Mouse (Mus musculus) monocyte, adult 2 months (primary cell): Measurements from ENCODE around the gene Isoc2b.
"Not testable (repeated sequence)": the region's sequence is repeated elsewhere in the genome, so short reads cannot be mapped to it uniquely, and the experiment has no call there.

Experiments used
- DNase-seq, 2 experiments: peaks; one replicate each; pipeline ENCODE4 v3.0.0; 2022; ENCODE audit warnings: low spot score in 2 of 2, low read depth in 1 of 2

Isoc2b gene

GRCm38 (mm10) chr7:4836351-4836792 is 33.7 kb downstream of the Isoc2b start:
- DNase-seq, result peak in 1 of 2 experiments; percentile 31

DNA sequence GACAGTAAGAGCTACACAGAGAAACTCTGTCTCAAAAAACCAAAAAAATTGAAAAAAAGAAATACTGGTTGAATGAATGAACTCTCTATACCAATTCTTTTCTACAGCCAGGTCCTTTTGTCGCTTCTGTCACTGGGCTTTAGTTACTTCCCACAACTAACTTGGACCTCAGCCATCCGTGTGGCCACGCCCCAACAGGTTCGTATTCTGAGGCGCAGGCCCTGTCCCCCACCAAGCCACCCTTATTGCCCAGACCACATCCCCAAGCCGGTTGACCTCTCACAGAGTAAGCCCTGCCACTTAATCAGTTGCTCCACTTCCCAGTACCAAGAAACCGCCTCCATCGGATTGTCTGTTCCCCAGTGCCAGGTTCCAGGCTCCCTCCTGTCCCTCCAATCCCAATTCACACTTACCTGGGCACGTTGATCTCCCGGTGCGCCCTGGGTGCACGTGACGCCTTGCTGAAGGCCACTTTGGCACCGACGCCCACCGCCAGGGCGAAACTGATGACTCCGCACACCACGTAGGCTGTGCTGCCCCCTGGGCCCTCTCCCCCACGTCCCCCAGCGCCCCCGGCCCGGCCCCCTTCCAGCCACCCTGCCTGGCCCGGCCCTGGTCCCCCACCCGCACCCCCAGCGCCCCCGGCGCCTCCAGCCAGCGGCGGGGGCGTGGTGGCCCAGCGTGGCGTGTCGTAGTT is 34.3 kb downstream of the Isoc2b start:
- DNase-seq, result peak in 1 of 2 experiments; percentile 44

- no peak for DNase-seq
These were observed 39.6 kb downstream of the Isoc2b start for GRCm38 (mm10) chr7:4830476-4830875.

DNA sequence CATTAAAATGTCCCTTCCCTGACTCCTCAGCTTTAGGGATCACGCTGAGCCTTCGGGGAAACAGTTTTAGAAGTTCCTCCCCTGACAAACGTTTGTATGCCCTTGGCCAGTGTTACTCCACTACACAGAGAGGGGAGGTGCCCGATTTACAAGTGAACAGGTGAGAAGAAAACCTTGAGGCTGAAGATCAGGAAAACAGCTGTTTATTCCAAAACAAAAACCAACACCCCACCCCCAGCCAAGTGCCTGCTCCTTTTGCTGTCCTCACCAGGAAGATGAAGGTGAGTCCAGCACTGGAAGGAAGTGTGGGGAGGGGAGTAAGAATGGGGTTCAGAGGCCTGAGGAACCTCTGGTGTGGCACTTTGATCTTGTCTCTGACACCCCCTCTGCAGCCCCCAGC is 44.7 kb downstream of the Isoc2b start:
- no peak for DNase-seq

DNA sequence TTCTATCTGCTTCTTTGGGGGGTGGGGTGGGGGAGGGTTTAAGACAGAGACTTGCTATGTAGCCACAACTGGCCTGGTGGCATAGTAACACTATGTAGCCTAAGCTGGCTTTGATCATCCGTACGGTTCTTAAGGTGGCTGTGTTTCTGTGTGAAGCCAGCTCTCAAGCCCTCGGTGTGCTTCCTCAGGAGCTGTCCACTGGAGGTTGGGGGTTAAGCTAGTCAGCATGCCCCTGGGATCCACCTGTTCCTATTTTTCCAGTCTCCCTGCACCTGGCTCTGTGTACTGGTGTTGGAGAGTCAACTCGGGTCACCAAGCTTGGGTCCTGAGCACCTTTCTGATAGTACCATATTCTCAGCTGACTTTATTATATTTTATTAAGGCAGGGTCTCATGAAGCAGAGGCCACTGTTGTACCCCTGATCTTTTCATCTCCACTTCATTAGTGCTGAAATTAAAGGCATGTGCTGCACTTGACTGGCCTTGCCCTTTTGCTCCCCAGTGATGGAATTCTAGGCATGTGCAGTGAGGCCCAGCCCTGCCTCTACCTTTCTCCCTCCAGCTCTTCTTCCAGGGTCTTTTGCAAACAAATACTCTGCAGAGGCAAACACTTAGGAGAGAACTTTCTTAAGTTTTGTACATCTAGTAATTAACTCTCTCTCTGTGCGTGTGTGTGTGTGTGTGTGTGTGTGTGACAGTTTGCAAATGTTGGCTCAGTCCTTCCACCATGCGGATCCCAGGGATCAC is 47.7 kb downstream of the Isoc2b start:
- DNase-seq, result no peak

DNA sequence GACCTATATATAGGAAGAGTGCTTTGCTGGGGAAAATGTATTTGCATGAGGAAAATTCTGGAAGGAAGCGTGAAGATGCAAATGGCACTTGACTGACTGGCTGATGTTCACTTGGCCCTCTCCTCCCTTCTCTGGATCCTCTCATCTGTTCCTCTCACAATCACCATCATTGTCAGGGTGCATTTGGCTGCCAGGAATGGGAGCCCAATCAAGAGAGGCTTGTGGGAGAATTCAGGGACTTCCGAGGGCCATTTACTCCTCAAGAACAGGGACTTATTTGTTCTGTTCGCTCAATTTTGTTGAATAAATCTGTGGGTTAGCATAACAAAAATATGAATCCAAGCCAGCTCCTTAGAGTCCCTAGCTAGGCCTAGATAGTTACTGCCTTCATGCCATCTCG is 48.4 kb downstream of the Isoc2b start:
- no peak for DNase-seq

DNA sequence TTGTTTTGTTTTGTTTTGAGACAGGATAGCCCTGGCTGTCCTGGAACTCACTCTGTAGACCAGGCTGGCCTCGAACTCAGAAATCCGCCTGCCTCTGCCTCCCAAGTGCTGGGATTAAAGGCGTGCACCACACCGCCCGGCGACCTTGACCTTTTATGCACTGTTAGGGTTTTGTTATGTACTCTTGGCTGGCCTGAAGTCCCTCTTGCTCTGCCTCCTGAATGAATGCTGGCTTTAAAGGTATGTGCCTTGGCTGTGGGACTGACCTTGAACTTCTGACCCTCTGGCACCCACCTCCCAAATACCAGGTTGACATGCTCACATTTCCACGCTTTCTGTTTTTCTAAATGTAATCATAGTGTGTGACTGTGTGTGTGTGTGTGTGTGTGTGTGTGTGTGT is 49.1 kb downstream of the Isoc2b start:
- not testable (repeated sequence) for DNase-seq

DNA sequence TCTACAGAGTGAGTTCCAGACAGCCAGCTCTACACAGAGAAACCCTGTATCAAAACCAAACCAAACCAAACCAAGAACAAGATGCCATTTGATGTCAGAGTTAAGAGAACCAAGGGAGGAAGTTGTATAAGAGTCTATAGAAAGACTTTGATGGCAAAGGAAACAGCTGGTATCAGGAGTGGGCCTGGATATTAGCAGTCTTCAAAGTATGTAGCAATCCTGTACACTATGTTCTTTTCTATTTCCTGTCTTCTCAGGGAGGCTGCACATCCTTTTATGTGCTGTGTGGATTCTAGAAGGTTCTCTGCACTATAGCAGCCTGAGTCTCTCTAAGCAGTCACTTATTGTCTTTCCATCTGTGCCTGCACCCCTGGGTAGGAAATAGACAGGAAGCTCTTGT is 53.5 kb downstream of the Isoc2b start:
- DNase-seq, result no peak

DNA sequence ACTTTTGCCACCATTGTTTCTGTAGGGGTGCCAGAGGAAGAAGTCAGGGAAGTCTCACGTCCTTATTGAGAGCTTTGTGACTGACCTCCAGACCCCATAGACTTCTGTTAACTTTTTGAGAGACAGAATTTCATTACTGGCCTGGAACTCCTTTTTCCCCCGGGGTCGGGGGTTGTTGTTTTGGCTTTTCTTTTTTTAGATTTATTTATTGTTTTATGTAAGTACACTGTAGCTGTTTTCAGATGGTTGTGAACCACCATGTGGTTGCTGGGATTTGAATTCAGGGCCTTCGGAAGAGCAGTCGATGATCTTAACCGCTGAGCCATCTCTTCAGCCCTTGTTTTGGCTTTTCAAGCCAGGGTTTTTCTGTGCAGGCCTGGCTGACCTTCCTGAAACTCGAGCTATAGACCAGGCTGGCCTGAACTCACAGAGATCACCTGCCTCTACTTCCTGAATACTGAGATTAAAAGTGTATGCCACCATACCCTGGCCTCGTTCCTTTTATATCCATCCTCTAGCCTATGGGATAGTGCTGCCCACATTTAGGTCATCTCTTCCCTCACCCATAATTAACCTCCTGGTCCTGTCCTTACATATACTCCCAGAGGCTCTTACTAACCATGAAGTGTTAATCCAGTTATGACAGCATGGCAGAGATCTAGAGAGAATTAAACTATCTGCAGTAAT is 56.8 kb downstream of the Isoc2b start:
- DNase-seq, result no peak

DNA sequence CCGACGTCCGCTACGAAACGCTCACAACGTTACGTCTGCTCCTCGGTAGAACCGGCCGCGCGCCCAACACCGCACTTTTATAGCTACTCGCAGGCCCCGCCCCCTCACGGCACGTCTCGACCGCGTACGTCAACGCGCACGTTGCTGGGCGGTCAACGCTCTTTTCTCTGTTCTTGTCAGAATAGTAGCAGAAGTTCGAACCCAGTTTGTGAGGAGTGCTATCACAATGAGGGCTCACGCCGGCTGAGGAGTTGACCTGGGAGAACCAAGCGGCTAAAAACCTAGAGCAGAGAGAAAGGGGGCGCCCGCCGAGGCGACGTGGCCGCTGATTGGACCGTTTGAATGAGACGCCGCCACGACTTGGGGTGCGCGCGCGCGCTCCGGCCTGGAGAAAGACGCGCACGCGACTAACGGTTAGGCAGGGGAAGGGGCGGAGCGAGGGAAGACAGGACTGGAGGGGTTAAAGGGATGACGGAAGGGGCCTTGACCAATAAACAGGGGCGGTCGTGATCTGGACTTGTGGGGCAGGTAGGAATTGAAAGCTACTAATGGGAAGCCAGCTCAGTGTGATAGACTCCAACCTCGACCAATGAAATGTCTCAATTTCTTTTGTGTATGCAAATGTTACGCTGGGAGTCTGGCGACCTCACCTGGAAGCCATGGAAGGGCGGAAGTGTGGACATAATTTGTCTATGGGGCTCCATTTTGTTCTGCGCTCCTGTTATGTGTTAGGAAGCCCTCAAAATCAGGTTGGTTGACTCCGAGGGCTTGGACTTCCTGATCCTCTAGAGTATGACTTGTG is 57.6 kb downstream of the Isoc2b start, which contains the start of gene Ube2s:
Gene Ube2s, minus strand, starts transcription at position 288 of the 802 bp plus-strand sequence.
- peak; percentile 96 to 97 for DNase-seq

DNA sequence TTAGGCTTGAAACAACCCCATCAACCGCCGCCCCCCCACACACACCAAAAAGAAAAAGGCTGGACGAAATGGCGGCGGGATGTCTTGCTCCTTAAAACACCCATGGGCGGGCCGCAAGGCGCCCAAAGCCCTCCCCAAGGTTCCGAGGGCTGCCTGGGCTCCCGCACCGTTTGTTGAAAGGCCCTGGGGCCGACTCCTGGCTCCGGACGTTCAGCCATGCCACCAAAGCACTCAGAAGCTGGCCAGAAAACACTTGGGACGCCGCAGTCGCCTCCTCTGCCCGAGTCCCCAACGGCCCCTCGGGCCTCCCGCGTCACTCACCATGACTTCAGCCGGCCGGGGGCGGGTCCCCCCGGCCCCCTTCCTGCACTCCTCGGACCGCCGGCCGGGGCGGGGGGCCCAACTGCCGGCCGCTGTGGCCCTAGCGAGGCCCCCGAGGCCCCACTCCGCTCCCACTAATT is 58.2 kb downstream of the Isoc2b start:
- no peak for DNase-seq

GRCm38 (mm10) chr7:4811131-4811530 is 58.9 kb downstream of the Isoc2b start:
- DNase-seq, result not testable (repeated sequence)

- no peak for DNase-seq
These were observed 63.3 kb downstream of the Isoc2b start for GRCm38 (mm10) chr7:4806716-4807115.

GRCm38 (mm10) chr7:4802247-4802646 is 67.8 kb downstream of the Isoc2b start:
- no peak for DNase-seq

DNA sequence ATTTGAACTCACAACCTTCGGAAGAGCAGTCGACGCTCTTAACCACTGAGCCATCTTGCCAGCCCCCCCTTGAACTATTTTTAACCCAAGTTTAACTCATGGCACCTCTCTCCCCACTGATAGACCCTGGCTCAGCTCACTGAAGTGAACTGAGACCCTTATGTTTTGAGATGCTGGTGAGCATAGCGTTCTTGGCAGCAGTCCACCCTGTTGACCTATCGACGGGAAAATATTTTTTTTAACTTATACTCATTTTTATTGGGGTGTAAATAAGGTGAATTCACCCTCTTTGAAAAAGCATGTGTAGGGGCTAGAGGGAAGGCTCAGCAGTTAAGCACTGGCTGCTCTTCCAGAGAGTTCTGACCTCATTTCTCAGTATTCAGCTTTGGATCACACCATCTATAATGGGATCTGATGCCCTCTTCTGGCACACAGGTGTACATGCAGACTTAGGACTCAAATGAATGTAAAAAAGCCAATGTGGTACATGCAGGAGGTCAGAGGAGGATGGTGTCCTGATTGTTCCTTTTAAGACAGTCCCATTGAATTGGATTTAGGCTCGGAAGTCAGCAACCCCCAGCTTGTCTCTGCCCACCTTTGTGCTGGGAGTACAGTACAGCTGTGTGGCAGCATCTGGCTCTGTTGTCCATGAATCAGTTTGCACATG is 74.2 kb downstream of the Isoc2b start:
- no peak for DNase-seq
